Mouse (Mus musculus) forebrain, embryonic 11.5 days (tissue): ENCODE measurements around the gene Hs6st2. TPM values are rescaled to one million over a fixed set of nuclear protein-coding genes. Genes with fewer than 3 reads are reported as not detected.

Experiments
- ATAC-seq: fragments of 200-750 bp; cut with Nextera tagmentation; replicated peaks from 2 replicates; pipeline ENCODE4 v1.8.0; 2017; ENCODE audit warnings: moderate TSS enrichment; ENCODE audit not compliant: low FRiP score
- DNase-seq: peaks from one replicate; pipeline ENCODE4 v3.0.0-alpha.2; 2017; ENCODE audit warnings: low spot score
- H3K27ac ChIP-seq: fragments of 300-500 bp; sonication (generic); 2 replicates; pipeline ENCODE4 v1.5.1; 2014; ENCODE audit warnings: low read depth, low read length
- H3K27me3 ChIP-seq: fragments of 300-500 bp; sonication (generic); 2 replicates; pipeline ENCODE4 v1.6.1; 2014; ENCODE audit warnings: mild to moderate bottlenecking, low read length, mixed read lengths; ENCODE audit not compliant: control insufficient read depth, insufficient read depth
- H3K36me3 ChIP-seq: fragments of 300-500 bp; sonication (generic); 2 replicates; pipeline ENCODE4 v1.6.1; 2014; ENCODE audit warnings: mild to moderate bottlenecking, low read length, moderate library complexity, mixed read lengths; ENCODE audit not compliant: control insufficient read depth, insufficient read depth
- H3K4me1 ChIP-seq: fragments of 300-500 bp; sonication (generic); replicated peaks from 2 replicates; pipeline ENCODE4 v1.6.1; 2014; ENCODE audit warnings: low read length, mixed read lengths; ENCODE audit not compliant: control insufficient read depth, insufficient read depth
- H3K4me2 ChIP-seq: fragments of 300-500 bp; sonication (generic); 2 replicates; pipeline ENCODE4 v1.6.1; 2014; ENCODE audit warnings: low read depth, mild to moderate bottlenecking, low read length, moderate library complexity, mixed read lengths; ENCODE audit not compliant: severe bottlenecking
- H3K4me3 ChIP-seq: fragments of 300-500 bp; sonication (generic); 2 replicates; pipeline ENCODE4 v1.5.1; 2014; ENCODE audit warnings: low read depth, low read length
- H3K9ac ChIP-seq: fragments of 300-500 bp; sonication (generic); 2 replicates; pipeline ENCODE4 v1.6.1; 2014; ENCODE audit warnings: low read length
- H3K9me3 ChIP-seq: fragments of 300-500 bp; sonication (generic); 2 replicates; pipeline ENCODE4 v1.6.1; 2016; ENCODE audit warnings: low read length, mixed read lengths; ENCODE audit not compliant: control insufficient read depth
- WGBS: fragments of 180-500 bp; shearing (Covaris S2); extraction: QIAGEN DNeasy Blood & Tissue Kit; methylation state at CpG from one replicate; pipeline ENCODE4 v1.1.7; 2014; 5-methylcytosine and 5-hydroxymethylcytosine counted together
- polyA plus RNA-seq: library from polyadenylated mRNA; unstranded; fragments of >200 nt; fragmentation: Nextera tagmentation; extraction: Ambion mirVana; gene quantifications from 2 replicates; pipeline ENCODE4 v1.2.1, GENCODE M21; 2014

The Hs6st2 gene
- polyA plus RNA-seq, 1 experiment from 2014 or later = 27.4 TPM

DNA sequence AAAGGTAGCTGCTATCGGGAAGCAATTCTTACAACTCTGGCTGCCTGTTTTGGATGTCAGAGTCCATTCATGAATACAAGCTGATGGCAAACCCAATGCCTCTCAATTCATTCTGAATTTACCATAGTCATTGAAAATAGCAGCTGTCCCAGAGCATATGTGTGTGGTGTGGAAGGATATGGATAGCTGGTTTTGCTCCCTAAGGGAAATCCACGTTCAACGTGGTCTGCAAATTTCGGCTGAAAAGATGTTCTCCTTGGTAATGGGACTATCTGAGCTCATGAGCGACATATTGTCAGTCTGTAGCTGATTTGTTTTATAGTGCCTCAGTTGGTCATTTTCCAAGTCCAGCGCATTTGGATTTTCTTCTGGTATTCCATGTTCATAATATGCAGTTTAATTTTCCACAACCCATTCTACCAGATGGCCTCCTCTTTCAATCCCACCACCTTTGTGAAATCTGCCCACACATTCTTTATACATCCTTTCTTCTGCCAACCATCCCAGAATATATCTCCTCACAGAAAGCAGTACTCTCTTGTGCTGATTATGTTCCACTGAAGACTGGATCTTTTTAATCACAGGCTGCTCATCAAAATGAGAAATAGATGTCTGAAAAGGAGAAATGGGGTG, 75.3 kb downstream of the Hs6st2 start:
- H3K4me1 ChIP-seq = no peaks in the 10 kb centered on the region
- H3K9ac ChIP-seq = no peak overlapping the region
- ATAC-seq (no peak), DNase-seq (no peak)
- WGBS = 94% methylated on average over 6 of the region's 6 CpGs
- no peaks in the 10 kb centered on the region for H3K9me3 ChIP-seq
- H3K36me3 ChIP-seq = no peaks in the 10 kb centered on the region
- no peak overlapping the region for H3K4me3 ChIP-seq
- no peak overlapping the region for H3K4me2 ChIP-seq
- H3K27me3 ChIP-seq = no peaks in the 10 kb centered on the region
- H3K27ac ChIP-seq = no peak overlapping the region

DNA sequence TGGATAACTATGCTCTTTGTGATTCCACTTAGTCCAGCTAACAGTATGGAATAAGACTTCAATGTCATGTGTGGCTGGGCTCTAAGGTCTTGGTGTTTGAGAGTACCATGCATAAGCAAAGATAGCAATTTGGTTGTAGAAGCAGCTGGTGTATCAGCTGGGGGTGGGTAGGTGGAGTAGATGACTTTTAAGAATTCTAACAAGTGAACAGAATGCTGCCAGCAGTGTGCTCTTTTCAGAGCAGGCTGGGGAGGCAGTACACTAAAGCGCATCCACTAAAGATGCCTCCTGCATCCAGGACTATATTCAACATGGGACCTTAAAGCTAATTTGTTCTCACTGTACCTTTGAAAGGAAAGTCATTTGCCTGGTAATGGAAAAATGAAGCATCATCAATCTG, 88.9 kb downstream of the Hs6st2 start:
- H3K4me1 ChIP-seq = no peaks in the 10 kb centered on the region
- H3K4me3 ChIP-seq = no peak overlapping the region
- DNase-seq (no peak), ATAC-seq (no peak)
- no peak overlapping the region for H3K4me2 ChIP-seq
- 95% methylated on average over 1 of the region's 1 CpGs for WGBS
- no peaks in the 10 kb centered on the region for H3K27me3 ChIP-seq
- H3K9ac ChIP-seq = no peak overlapping the region
- no peak overlapping the region for H3K27ac ChIP-seq
- no peaks in the 10 kb centered on the region for H3K36me3 ChIP-seq
- no peaks in the 10 kb centered on the region for H3K9me3 ChIP-seq

DNA sequence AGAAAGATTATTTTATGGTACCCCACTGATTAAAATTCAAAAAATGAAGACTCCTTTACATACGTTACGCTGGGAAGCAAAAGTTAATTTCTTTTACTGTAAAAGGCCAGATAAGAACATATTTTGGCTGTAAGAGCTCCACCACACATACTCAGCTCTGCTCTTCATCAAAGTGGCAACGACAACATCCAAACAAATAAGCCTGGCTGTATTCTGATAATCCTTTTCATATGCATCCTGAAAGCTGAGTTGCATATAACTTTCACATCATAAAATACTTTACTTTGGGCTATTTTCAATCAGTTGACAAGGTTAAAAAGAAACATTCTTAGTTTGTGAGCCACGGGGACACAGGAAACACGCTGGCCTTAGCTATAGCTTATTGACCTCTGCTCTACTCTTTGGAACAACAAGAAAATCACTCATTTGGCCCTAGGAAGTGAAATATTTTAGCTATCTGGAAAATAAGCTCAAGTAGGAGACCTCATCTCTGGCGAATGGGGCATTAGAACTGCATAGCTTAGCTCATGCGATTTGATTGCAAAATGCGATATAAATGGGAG, 91.1 kb downstream of the Hs6st2 start:
- WGBS = 91% methylated on average over 8 of the region's 8 CpGs
- Histone ChIP-seq H3K27me3 (no peaks in the 10 kb centered on the region), H3K27ac (no peak overlapping the region), H3K4me1 (no peaks in the 10 kb centered on the region), H3K9me3 (no peaks in the 10 kb centered on the region), H3K4me2 (no peak overlapping the region), H3K36me3 (no peaks in the 10 kb centered on the region), H3K4me3 (no peak overlapping the region), H3K9ac (no peak overlapping the region)
- DNase-seq (no peak), ATAC-seq (no peak)

DNA sequence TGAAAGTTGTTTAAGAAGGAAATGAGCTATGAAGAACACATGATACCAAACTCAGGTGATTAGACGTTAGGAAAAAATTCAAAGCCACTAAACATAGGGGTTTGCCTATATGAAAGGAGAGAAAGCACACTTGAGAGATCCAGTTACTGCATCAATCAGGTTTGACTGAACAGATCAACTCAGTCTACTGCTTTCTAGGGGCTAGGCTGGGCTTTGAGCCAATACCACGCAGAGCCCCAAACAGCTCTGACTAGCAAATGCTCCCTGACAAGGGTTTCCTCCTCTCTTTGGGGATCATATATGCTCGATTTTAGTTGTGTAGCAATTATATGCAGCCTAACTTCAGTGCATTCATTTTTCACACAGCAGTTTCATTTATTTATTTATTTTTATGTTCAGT, 96.2 kb downstream of the Hs6st2 start:
- WGBS = 82% methylated on average over 3 of the region's 3 CpGs
- H3K4me2 ChIP-seq = no peak overlapping the region
- H3K27me3 ChIP-seq = no peaks in the 10 kb centered on the region
- H3K4me3 ChIP-seq = no peak overlapping the region
- H3K9ac ChIP-seq = no peak overlapping the region
- H3K36me3 ChIP-seq = no peaks in the 10 kb centered on the region
- no peak for ATAC-seq
- DNase-seq = no peak
- H3K9me3 ChIP-seq = no peaks in the 10 kb centered on the region
- H3K4me1 ChIP-seq = no peaks in the 10 kb centered on the region
- H3K27ac ChIP-seq = no peak overlapping the region

DNA sequence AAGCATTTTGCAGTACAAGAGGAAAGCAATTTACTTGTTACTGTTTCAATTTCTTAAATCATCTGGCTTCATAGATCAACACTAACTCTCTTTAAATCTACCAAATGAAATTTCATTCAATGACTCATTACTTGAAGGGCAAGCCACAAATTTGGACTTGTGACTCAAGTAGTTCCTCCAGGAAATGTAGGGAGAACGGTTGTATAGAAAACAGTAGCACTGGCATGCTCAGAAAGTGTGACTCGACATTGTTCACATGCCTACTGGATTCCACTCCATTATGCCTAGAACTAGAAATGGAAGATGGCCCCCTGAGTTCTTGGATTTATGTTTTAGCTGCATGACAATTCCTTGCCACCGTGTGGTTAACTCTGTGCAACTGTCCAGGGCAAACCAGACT, 100.0 kb downstream of the Hs6st2 start:
- Histone ChIP-seq H3K36me3 (no peaks in the 10 kb centered on the region), H3K9ac (no peak overlapping the region), H3K27me3 (no peaks in the 10 kb centered on the region), H3K4me2 (no peak overlapping the region), H3K4me3 (no peak overlapping the region), H3K4me1 (no peaks in the 10 kb centered on the region), H3K9me3 (no peaks in the 10 kb centered on the region), H3K27ac (no peak overlapping the region)
- ATAC-seq (no peak), DNase-seq (no peak)
- 81% methylated on average over 3 of the region's 3 CpGs for WGBS

DNA sequence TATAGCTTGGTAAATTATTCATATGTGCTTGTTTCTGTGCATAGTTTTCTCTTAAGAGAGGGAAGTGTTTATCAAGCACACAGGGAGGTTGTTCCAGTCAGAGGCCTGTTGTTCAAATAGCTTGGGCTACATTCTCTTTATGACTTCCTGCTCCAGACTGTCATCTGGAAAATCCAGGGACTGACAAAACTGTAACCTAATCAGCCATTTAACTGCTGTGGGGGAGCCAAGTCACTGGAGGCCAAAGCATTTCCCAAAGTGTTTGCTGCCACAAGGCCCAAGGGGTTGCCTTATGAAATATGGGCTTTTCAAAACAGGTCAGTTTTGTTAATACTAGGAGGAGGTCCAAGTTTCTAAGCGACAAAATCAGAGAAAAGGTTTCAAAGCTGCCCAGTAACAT, 119.8 kb downstream of the Hs6st2 start:
- no peak overlapping the region for H3K4me3 ChIP-seq
- no peaks in the 10 kb centered on the region for H3K36me3 ChIP-seq
- no peaks in the 10 kb centered on the region for H3K4me1 ChIP-seq
- no peak overlapping the region for H3K27ac ChIP-seq
- ATAC-seq = no peak
- H3K27me3 ChIP-seq = no peaks in the 10 kb centered on the region
- H3K9ac ChIP-seq = no peak overlapping the region
- no peak for DNase-seq
- H3K4me2 ChIP-seq = no peak overlapping the region
- H3K9me3 ChIP-seq = no peaks in the 10 kb centered on the region
- WGBS = 73% methylated on average over 1 of the region's 1 CpGs

DNA sequence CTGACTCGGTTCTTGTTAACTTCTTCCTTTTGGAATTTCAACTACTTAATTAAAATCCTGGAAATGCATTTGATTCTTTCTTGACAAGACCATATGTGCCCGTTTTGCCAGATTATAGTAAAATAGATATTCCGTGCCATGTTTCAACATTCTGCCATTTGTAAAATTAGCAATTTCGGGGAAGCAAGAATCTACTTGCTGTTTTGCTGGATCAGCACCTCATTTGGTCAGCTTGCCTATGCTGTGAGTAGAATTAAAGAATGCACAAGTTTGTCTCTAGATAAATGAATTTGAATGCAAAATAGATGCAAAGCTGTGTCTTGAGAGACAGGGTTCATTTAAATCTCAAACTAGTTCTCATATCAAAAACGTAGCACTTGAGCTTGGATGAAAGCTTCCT, 142.0 kb downstream of the Hs6st2 start:
- no peaks in the 10 kb centered on the region for H3K27me3 ChIP-seq
- H3K4me2 ChIP-seq = no peak overlapping the region
- H3K9ac ChIP-seq = no peak overlapping the region
- no peaks in the 10 kb centered on the region for H3K9me3 ChIP-seq
- H3K4me1 ChIP-seq = no peaks in the 10 kb centered on the region
- H3K27ac ChIP-seq = no peak overlapping the region
- DNase-seq (no peak), ATAC-seq (no peak)
- 80% methylated on average over 5 of the region's 5 CpGs for WGBS
- no peaks in the 10 kb centered on the region for H3K36me3 ChIP-seq
- H3K4me3 ChIP-seq = no peak overlapping the region

DNA sequence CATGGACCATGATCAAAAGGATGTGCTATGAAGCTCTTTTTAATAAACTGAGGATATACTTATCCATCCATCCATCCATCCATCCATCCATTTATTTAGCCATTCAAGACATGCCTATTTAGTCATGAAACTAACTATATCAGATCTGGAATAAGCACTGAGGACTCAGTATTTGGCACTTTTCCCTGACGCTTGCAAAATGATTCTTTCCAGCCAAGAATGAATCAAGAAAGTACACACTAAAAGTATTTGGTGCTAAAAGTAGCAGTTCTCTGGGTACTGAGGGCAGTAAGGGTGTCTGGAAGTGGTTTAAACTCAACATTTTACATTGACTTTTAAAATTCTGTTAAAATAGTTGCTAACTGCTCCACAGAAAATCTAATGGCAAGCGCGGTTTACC, 144.6 kb downstream of the Hs6st2 start:
- H3K4me1 ChIP-seq = no peaks in the 10 kb centered on the region
- no peaks in the 10 kb centered on the region for H3K9me3 ChIP-seq
- ATAC-seq (no peak), DNase-seq (no peak)
- WGBS = 95% methylated on average over 3 of the region's 3 CpGs
- H3K36me3 ChIP-seq = no peaks in the 10 kb centered on the region
- H3K27me3 ChIP-seq = no peaks in the 10 kb centered on the region; the same call in 1 of the 2 replicates
- H3K4me3 ChIP-seq = no peak overlapping the region
- H3K4me2 ChIP-seq = no peak overlapping the region
- no peak overlapping the region for H3K9ac ChIP-seq
- no peak overlapping the region for H3K27ac ChIP-seq

DNA sequence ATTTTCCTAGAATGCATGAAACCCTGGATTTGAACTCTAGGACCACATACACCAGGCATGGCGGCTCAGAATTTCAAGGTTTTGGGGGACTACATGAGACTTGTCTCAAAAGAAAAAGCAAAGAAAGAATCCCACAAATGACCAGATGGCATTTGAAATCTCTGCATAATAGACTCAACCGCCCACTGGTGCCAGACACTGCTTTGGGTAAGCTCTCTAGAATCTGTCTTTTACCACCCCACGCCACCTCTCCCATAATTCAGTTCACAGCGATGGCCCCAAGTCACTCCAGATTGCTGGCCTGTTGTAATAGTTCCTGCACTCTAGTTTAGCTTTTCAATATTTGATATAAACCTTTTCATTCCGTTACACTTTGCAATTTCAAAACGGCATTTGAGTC, 146.4 kb downstream of the Hs6st2 start:
- H3K4me2 ChIP-seq = no peak overlapping the region
- H3K27ac ChIP-seq = no peak overlapping the region
- no peak overlapping the region for H3K9ac ChIP-seq
- ATAC-seq (no peak), DNase-seq (no peak)
- no peaks in the 10 kb centered on the region for H3K36me3 ChIP-seq
- no peaks in the 10 kb centered on the region for H3K4me1 ChIP-seq
- H3K27me3 ChIP-seq = no peaks in the 10 kb centered on the region; the same call in 1 of the 2 replicates
- H3K4me3 ChIP-seq = no peak overlapping the region
- H3K9me3 ChIP-seq = no peaks in the 10 kb centered on the region
- 92% methylated on average over 6 of the region's 6 CpGs for WGBS
